Mouse (Mus musculus) intestine, postnatal 0 days (tissue): ENCODE results near the gene Shoc2. TPM values are rescaled to one million over a fixed set of nuclear protein-coding genes. Genes with fewer than 3 reads are reported as not detected.

Experiments used
- ATAC-seq: fragments of 200-750 bp; cut with Nextera tagmentation; 2 replicates; pipeline ENCODE4 v1.8.0; 2017; ENCODE audit warnings: mild to moderate bottlenecking, moderate TSS enrichment, moderate library complexity
- H3K27ac ChIP-seq: fragments of 300-500 bp; sonication (generic); 2 replicates; pipeline ENCODE4 v1.5.1; 2014; ENCODE audit warnings: mild to moderate bottlenecking, low read depth, low read length, moderate library complexity
- H3K27me3 ChIP-seq: fragments of 300-500 bp; sonication (generic); replicated peaks from 2 replicates; pipeline ENCODE4 v1.6.1; 2014; ENCODE audit warnings: low read length, mixed read lengths; ENCODE audit not compliant: control insufficient read depth, insufficient read depth
- H3K36me3 ChIP-seq: fragments of 300-500 bp; sonication (generic); 2 replicates; pipeline ENCODE4 v1.6.1; 2014; ENCODE audit warnings: mild to moderate bottlenecking, moderate library complexity; ENCODE audit not compliant: control insufficient read depth, insufficient read depth
- H3K4me1 ChIP-seq: fragments of 300-500 bp; sonication (generic); replicated peaks from 2 replicates; pipeline ENCODE4 v1.6.1; 2014; ENCODE audit warnings: antibody characterized with exemption, low read length, mixed read lengths; ENCODE audit not compliant: control insufficient read depth, insufficient read depth
- H3K4me2 ChIP-seq: fragments of 300-500 bp; sonication (generic); replicated peaks from 2 replicates; pipeline ENCODE4 v1.6.1; 2014; ENCODE audit warnings: low read depth, mild to moderate bottlenecking, moderate library complexity
- H3K4me3 ChIP-seq: fragments of 300-500 bp; sonication (generic); 2 replicates; pipeline ENCODE4 v1.5.1; 2014; ENCODE audit warnings: low read depth, low read length
- H3K9ac ChIP-seq: fragments of 300-500 bp; sonication (generic); 2 replicates; pipeline ENCODE4 v1.6.1; 2014; ENCODE audit warnings: mild to moderate bottlenecking, low read depth, low read length
- H3K9me3 ChIP-seq: fragments of 300-500 bp; sonication (generic); 2 replicates; pipeline ENCODE4 v1.6.1; 2016; ENCODE audit warnings: mixed run types; ENCODE audit not compliant: control insufficient read depth
- CTCF ChIP-seq: sonication (generic); IDR thresholded peaks from 2 replicates; pipeline ENCODE4 v1.5.1; 2016; ENCODE audit warnings: low read depth, mild to moderate bottlenecking, control low read depth, antibody characterized with exemption, moderate library complexity
- WGBS: fragments of 180-500 bp; shearing (Covaris S2); extraction: QIAGEN DNeasy Blood & Tissue Kit; methylation state at CpG from one replicate; pipeline ENCODE4 v1.1.7; 2014; 5-methylcytosine and 5-hydroxymethylcytosine counted together
- polyA plus RNA-seq: library from polyadenylated mRNA; unstranded; fragments of >200 nt; fragmentation: Nextera tagmentation; extraction: Ambion mirVana; gene quantifications from 2 replicates; pipeline ENCODE4 v1.2.1, GENCODE M21; 2015

Shoc2 gene
- polyA plus RNA-seq, 1 experiment from 2014 or later: 26.1 TPM

GRCm38 (mm10) chr19:54040356-54041028, 96.4 kb downstream of the Shoc2 start:
- H3K9ac ChIP-seq: no peak overlapping the region
- H3K36me3 ChIP-seq: no peaks in the 10 kb centered on the region
- H3K27me3 ChIP-seq: 0 out of 2 replicates have a peak, but pooled peaks cover 4% of the 10 kb centered on the region
- ATAC-seq: peak; percentile 64
- no peak overlapping the region for H3K4me3 ChIP-seq
- 29% methylated on average over 4 of the region's 4 CpGs for whole genome bisulfite sequencing
- H3K9me3 ChIP-seq: no peaks in the 10 kb centered on the region
- H3K4me1 ChIP-seq: 0 out of 2 replicates have a peak, but pooled peaks cover 3% of the 10 kb centered on the region
- H3K27ac ChIP-seq: 0 out of 2 replicates have a peak overlapping the region, but pooled peaks have one; percentile 50
- H3K4me2 ChIP-seq: peak overlapping the region; percentile 2; the same call in 1 of the 2 replicates
- TF ChIP-seq CTCF: no peak

- H3K4me3 ChIP-seq: no peak overlapping the region
- peaks cover 9% of the 10 kb centered on the region; the same call in 1 of the 2 replicates for H3K27me3 ChIP-seq
- no peaks in the 10 kb centered on the region for H3K36me3 ChIP-seq
- TF ChIP-seq CTCF: no peak
- no peak overlapping the region for H3K27ac ChIP-seq
- peak overlapping the region; percentile 2; the same call in 1 of the 2 replicates for H3K4me2 ChIP-seq
- H3K9me3 ChIP-seq: no peaks in the 10 kb centered on the region
- WGBS: 30% methylated on average over 5 of the region's 5 CpGs
- 0 out of 2 replicates have a peak, but pooled peaks cover 3% of the 10 kb centered on the region for H3K4me1 ChIP-seq
- ATAC-seq: no peak
- no peak overlapping the region for H3K9ac ChIP-seq
These were observed 96.9 kb downstream of the Shoc2 start for GRCm38 (mm10) chr19:54041029-54041367.

- Histone ChIP-seq H3K9ac (0 out of 2 replicates have a peak within 1 kb of the TSS, but pooled peaks have one; percentile 35), H3K4me2 (peak within 1 kb of the TSS; percentile 96), H3K36me3 (no peaks in the 10 kb centered on the region), H3K27ac (no peak within 1 kb of the TSS), H3K9me3 (no peaks in the 10 kb centered on the region), H3K4me3 (peak within 1 kb of the TSS; percentile 64), H3K27me3 (peaks cover 30% of the 10 kb centered on the region), H3K4me1 (peaks cover 15% of the 10 kb centered on the region; the same call in 1 of the 2 replicates)
- no peak for ATAC-seq
- 75% methylated on average over 5 of the region's 5 CpGs for WGBS
- TF ChIP-seq CTCF: no peak
These were observed 99.7 kb downstream of the Shoc2 start, which contains the start of gene Adra2a for GRCm38 (mm10) chr19:54043851-54044250. Gene Adra2a, plus strand, starts transcription at chr19:54044151.

GRCm38 (mm10) chr19:54044507-54045371, 100.6 kb downstream of the Shoc2 start:
- Histone ChIP-seq H3K27me3 (peaks cover 30% of the 10 kb centered on the region), H3K4me1 (peaks cover 15% of the 10 kb centered on the region; the same call in 1 of the 2 replicates), H3K27ac (no peak overlapping the region; the same call in 1 of the 2 replicates), H3K4me3 (peak overlapping the region; percentile 64), H3K9ac (peak overlapping the region; percentile 35; the same call in 1 of the 2 replicates), H3K36me3 (no peaks in the 10 kb centered on the region), H3K9me3 (no peaks in the 10 kb centered on the region), H3K4me2 (peak overlapping the region; percentile 96)
- peak; percentile 57 for ATAC-seq
- TF ChIP-seq CTCF: peak; percentile 86
- under 1% methylated on average over 55 of the region's 59 CpGs for WGBS

GRCm38 (mm10) chr19:54045412-54045811, 101.3 kb downstream of the Shoc2 start:
- Histone ChIP-seq H3K4me2 (peak overlapping the region; percentile 96), H3K9ac (peak overlapping the region; percentile 35; the same call in 1 of the 2 replicates), H3K4me3 (peak overlapping the region; percentile 64), H3K36me3 (no peaks in the 10 kb centered on the region), H3K27me3 (peaks cover 30% of the 10 kb centered on the region), H3K4me1 (peaks cover 15% of the 10 kb centered on the region; the same call in 1 of the 2 replicates), H3K27ac (no peak overlapping the region; the same call in 1 of the 2 replicates), H3K9me3 (no peaks in the 10 kb centered on the region)
- under 1% methylated on average over 29 of the region's 29 CpGs for WGBS
- no peak for TF ChIP-seq CTCF
- 0 out of 2 replicates have a peak, but pooled peaks have one; percentile 3 for ATAC-seq
